Mouse (Mus musculus) thymus, adult 2 months (tissue): ENCODE results near the gene Hook1.

ENCODE experiments used
- CTCF ChIP-seq: fragments of 200-500 bp; IDR thresholded peaks from 2 replicates; pipeline ENCODE4 v1.5.1; 2012; ENCODE audit warnings: mild to moderate bottlenecking, control low read depth, low read length, moderate library complexity, borderline replicate concordance; ENCODE audit not compliant: control insufficient read depth, poor library complexity, insufficient read depth; ENCODE audit errors: extremely low read depth
- POLR2A ChIP-seq: fragments of 200-500 bp; IDR thresholded peaks from 2 replicates; pipeline ENCODE4 v1.6.1; 2012; ENCODE audit warnings: mild to moderate bottlenecking, low read length, control low read depth, moderate library complexity; ENCODE audit not compliant: control insufficient read depth, poor library complexity, insufficient read depth; ENCODE audit errors: extremely low read depth

GRCm38 (mm10) chr4:95928846-95929245 lies 38.2 kb upstream of the Hook1 start:
- no peak for TF ChIP-seq CTCF
- TF ChIP-seq POLR2A, result no peak
